Mouse (Mus musculus): ENCODE results near the gene Zfp462. TPM values are rescaled to one million over a fixed set of nuclear protein-coding genes. Genes with fewer than 3 reads are reported as not detected.

The Zfp462 gene
- total RNA-seq, 2 experiments from 2014 or later, result 39.9 to 61.7 TPM

DNA sequence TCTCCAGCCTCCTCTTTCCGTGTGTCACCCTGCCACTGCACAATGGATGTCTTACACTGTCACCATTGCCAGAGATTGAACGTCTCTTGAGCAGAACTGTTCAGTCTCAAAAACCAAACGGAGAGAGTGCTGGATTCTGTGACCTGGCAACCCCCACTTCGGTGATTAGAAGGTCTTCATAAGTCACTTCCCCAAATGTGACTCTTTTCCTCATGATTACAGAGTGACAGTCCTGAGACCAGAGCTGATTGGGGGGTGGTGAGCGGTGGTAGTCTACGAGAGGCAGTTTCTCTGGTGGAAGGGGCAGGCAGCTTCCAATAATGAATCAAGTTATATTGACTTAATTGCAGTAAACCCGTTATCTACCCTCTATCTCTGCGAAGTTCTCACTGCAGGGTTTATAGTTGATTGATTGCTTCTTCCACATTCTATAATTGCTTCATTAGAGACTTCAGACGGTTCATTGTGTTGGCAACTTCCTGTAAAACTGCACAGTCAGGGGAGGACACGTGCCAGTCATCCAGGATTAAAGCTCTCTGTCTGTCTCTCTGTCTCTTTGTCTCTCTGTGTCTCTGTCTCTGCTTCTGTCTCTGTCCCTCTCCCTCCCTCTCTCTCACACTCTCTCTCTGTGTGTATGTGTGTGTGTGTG lies 173.1 kb downstream of the Zfp462 start:
- DNase-seq, result no peak

DNA sequence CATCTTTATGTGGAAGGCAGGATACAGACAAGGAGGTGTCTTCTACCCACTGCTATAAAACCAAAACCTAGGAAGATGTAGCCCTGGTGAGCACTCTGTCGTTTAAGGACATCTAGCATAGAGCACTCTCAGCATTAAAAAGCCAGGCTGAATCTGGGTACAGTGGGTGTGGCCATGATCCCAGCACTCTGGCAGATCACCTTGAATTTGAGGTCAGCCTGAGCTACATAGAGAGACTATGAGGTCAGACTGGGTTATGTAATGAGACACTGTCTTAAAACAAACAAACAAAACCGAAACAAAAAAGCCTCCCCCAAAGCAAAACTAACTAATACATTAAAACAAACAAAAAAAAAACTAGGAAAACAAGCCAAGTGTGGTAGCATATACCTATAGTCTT lies 176.3 kb downstream of the Zfp462 start:
- DNase-seq, result peak; percentile 20 to 39

DNA sequence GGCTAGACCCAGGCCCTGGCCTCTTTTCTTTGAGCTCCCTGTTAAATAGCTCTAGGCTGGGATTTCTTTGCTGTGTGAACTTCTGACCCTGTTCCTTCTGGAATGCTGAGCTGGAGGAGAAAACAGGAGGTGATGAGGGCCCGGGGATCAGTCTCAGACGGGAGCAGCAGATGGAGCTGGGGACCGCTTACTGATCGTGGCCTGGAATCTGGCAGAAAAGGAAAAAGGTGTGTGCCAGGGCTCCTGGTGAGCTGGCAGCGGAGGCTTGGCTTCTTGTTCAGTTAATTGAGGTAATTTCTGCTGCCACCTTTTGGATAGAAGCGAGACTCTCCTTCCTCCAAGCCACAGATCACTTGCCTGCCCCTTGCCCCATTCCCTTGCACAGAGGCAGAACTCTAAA lies 177.1 kb downstream of the Zfp462 start:
- no peak for DNase-seq

DNA sequence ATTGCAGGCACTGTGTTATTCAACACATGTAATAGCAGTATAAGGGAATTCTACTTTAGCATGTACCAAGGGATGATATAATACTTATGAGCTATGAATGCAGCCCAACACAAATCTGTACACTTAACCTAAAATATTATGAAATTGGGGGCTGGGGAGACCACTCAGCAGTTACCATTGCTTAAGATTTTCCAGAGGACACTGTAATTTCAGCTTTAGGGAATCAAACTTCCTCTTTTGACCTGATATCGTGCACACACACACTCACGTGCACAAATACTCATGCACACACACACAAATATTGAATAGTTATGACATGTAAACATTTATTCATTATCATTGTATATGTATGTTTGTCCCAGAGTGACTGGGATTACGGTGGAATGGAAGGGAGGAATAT lies 179.3 kb downstream of the Zfp462 start:
- DNase-seq, result no peak

DNA sequence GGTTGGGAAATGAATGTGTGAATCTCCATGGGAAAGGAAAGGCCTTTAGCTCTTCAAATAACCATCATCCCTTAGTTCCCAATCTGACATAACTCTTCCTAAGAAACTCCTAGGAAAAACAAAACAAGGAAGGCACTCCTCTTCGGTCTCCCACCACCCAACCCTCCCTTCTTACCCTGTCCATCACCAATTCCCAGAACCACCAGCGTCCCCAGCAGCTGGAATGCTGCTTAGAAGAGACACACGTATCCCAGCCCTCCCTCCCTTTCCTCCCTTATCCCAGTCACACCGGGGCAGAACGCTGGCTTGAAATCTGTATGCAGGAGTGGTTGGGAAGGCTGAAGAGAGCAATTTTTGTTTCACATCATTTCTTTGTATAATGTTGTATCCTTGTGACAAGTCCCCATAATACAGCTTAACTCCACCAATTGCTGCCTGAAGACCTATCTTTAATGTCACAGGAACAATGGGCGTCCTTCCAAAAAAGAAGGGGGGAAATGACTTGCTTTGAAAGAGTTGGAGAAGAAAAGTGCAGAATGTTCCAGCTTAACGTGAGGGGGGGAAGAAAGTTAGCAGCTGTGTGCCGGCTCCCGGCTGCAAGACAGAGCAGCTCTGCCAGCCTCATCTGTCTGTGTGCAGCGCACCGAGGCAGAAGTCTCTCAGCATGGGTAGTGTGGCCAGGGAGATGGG lies 180.3 kb downstream of the Zfp462 start:
- peak in 1 of 2 experiments; percentile 37 for DNase-seq

DNA sequence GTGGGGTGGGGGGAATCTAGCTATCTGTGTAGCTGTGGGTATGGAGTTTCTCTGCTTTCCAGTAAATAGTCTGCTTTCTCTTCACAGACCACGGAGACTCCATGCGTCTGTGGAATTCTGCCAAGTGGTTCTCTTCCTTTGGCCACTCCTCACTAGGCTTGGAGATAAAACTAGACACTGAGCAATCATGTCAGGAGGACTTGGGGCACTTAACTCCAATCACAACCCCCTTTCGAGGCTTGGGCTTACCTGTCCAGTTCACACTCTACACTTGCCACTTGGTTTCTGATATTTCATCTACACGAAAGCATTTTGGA lies 180.8 kb downstream of the Zfp462 start:
- DNase-seq, result no peak

DNA sequence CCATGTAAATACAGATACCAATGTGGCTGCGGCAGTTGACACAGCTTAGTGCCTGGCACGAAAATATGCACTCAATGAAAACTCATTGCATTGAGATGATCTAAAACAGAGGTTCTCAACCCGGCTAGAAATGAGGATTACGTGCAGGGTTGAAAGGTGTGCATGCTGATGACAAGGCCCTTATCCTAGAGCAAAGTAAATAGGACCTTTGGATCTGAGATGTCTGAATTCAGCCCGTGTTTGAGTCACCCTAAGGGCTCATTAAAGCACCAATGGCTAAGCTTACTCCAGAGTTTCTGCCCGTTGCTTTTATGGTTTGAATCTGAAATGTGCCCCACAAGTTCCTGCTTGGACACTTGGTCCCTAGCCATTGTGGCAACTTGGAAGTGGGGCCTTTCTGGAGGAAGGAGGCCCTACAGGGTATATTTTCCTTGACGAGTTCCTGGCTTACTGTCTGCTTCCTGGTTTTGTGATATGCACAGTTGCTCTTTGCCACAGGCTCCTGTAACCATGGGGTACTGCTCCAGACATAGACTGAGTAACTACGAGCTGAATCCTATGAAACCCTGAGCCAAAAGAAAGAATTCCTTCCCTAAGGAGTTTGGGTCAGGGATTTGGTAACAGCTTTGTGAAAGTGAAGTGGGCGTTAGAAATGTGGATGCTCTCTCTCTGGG lies 182.5 kb downstream of the Zfp462 start:
- DNase-seq, result no peak

DNA sequence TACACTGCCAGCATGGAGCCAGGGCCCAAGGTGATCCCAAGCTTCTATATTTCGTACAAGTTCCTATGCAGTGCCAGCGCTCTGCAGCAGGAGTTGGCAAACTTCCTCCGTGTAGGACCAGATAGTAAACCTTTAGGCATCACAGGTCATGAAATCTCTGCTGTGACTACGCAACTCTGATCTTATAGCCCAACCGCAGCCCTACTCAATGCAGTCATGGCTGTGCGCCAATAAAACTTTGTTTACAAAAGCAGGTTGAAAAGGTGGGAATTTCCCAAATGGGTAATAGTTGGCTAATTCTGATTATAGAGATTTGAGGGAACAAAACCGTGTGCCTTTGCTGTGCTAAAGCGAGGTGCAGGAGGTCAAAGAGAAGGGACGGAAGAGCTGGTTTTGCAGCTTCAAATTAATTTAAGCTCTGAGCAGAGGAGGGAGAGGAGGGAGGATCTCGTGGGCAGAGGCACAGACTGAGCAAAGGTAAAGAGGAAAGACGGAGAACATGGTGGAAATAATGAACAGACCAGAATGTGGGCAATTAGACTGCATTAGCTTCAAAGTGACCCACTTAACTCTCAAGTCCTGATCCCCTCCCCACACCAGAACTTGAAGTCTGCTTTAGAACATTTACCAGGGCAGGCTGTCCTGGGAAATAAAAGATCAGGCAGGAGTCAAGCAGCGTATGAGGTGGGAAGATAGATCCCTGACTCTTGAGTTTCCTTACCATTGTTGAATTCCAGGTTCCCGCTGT lies 183.4 kb downstream of the Zfp462 start:
- DNase-seq, result no peak

Measured in adrenal gland, postnatal 36 days (tissue).